Mouse (Mus musculus) erythroblast, embryonic 14.5 days (primary cell): Measurements from ENCODE around the gene Gabra6.

Experiments used
- GATA1 ChIP-seq: IDR thresholded peaks from 2 replicates; pipeline ENCODE4 v1.6.1; 2012; ENCODE audit warnings: low read length, inconsistent platforms, mixed read lengths
- TAL1 ChIP-seq: IDR thresholded peaks from 3 replicates; pipeline ENCODE4 v1.6.1; 2012; ENCODE audit warnings: low read length, inconsistent platforms, mixed read lengths

- TF ChIP-seq TAL1 (no peak), GATA1 (no peak)
These were observed 44.7 kb upstream of the Gabra6 start for GRCm38 (mm10) chr11:42365544-42365943.
